Mouse (Mus musculus): ENCODE measurements around the gene Abca1. TPM values are rescaled to one million over a fixed set of nuclear protein-coding genes. Genes with fewer than 3 reads are reported as not detected.

Gene Abca1
- polyA plus RNA-seq, 1 experiment: 9.0 TPM

GRCm38 (mm10) chr4:53085634-53086033 lies 74.1 kb downstream of the Abca1 start:
- Histone ChIP-seq H3K4me3 (ENCODE audit: insufficient read depth, low read length) (no peak overlapping the region), H3K27ac (ENCODE audit: insufficient read depth, low read length) (no peak overlapping the region), H3K4me1 (ENCODE audit: control insufficient read depth, insufficient read depth, low read length) (no peaks in the 10 kb centered on the region)
- TF ChIP-seq POLR2A (IDR thresholded peaks at IDR 0.05; ENCODE audit: extremely low read depth, insufficient read depth, low read length) (no peak), CTCF (IDR thresholded peaks at IDR 0.05; ENCODE audit: extremely low read depth, insufficient read depth, low read length) (no peak)

GRCm38 (mm10) chr4:53083071-53083470 lies 76.6 kb downstream of the Abca1 start:
- H3K4me1 ChIP-seq (ENCODE audit: control insufficient read depth, insufficient read depth, low read length): no peaks in the 10 kb centered on the region
- TF ChIP-seq POLR2A (IDR thresholded peaks at IDR 0.05; ENCODE audit: extremely low read depth, insufficient read depth, low read length) (no peak), CTCF (IDR thresholded peaks at IDR 0.05; ENCODE audit: extremely low read depth, insufficient read depth, low read length) (no peak)
- H3K4me3 ChIP-seq (ENCODE audit: insufficient read depth, low read length): no peak overlapping the region
- H3K27ac ChIP-seq (ENCODE audit: insufficient read depth, low read length): no peak overlapping the region

- Histone ChIP-seq H3K27ac (ENCODE audit: insufficient read depth, low read length) (no peak overlapping the region; the same call in 1 of the 2 replicates), H3K4me3 (ENCODE audit: insufficient read depth, low read length) (no peak overlapping the region), H3K4me1 (ENCODE audit: control insufficient read depth, insufficient read depth, low read length) (no peaks in the 10 kb centered on the region)
- TF ChIP-seq CTCF (IDR thresholded peaks at IDR 0.05; ENCODE audit: extremely low read depth, insufficient read depth, low read length): no peak
Observed at GRCm38 (mm10) chr4:53082451-53082850, 77.2 kb downstream of the Abca1 start.

GRCm38 (mm10) chr4:53081851-53082250 lies 77.8 kb downstream of the Abca1 start:
- no peak overlapping the region for H3K4me3 ChIP-seq (ENCODE audit: insufficient read depth, low read length)
- no peaks in the 10 kb centered on the region for H3K4me1 ChIP-seq (ENCODE audit: control insufficient read depth, insufficient read depth, low read length)
- TF ChIP-seq POLR2A (IDR thresholded peaks at IDR 0.05; ENCODE audit: extremely low read depth, insufficient read depth, low read length): no peak
- no peak for TF ChIP-seq CTCF (IDR thresholded peaks at IDR 0.05; ENCODE audit: extremely low read depth, insufficient read depth, low read length)
- H3K27ac ChIP-seq (ENCODE audit: insufficient read depth, low read length): no peak overlapping the region

- H3K27ac ChIP-seq (ENCODE audit: insufficient read depth, low read length): no peak overlapping the region
- TF ChIP-seq CTCF (IDR thresholded peaks at IDR 0.05; ENCODE audit: extremely low read depth, insufficient read depth, low read length) (no peak), POLR2A (IDR thresholded peaks at IDR 0.05; ENCODE audit: extremely low read depth, insufficient read depth, low read length) (no peak)
- no peaks in the 10 kb centered on the region for H3K4me1 ChIP-seq (ENCODE audit: control insufficient read depth, insufficient read depth, low read length)
- no peak overlapping the region for H3K4me3 ChIP-seq (ENCODE audit: insufficient read depth, low read length)
Observed at GRCm38 (mm10) chr4:53080290-53080689, 79.4 kb downstream of the Abca1 start.

GRCm38 (mm10) chr4:53078793-53079310 lies 80.8 kb downstream of the Abca1 start:
- no peak for TF ChIP-seq POLR2A (IDR thresholded peaks at IDR 0.05; ENCODE audit: extremely low read depth, insufficient read depth, low read length)
- no peak for TF ChIP-seq CTCF (IDR thresholded peaks at IDR 0.05; ENCODE audit: extremely low read depth, insufficient read depth, low read length)
- H3K27ac ChIP-seq (ENCODE audit: insufficient read depth, low read length): 0 out of 2 replicates have a peak overlapping the region, but pooled peaks have one; percentile 10

GRCm38 (mm10) chr4:53076788-53077350 lies 82.8 kb downstream of the Abca1 start:
- no peak overlapping the region for H3K4me3 ChIP-seq (ENCODE audit: insufficient read depth, low read length)
- H3K4me1 ChIP-seq (ENCODE audit: control insufficient read depth, insufficient read depth, low read length): no peaks in the 10 kb centered on the region
- TF ChIP-seq CTCF (IDR thresholded peaks at IDR 0.05; ENCODE audit: extremely low read depth, insufficient read depth, low read length): no peak
- TF ChIP-seq POLR2A (IDR thresholded peaks at IDR 0.05; ENCODE audit: extremely low read depth, insufficient read depth, low read length): no peak
- H3K27ac ChIP-seq (ENCODE audit: insufficient read depth, low read length): no peak overlapping the region

More at GRCm38 (mm10) chr4:53078793-53079310, 80.8 kb downstream of the Abca1 start:
- H3K4me3 ChIP-seq (ENCODE audit: insufficient read depth, low read length): no peak overlapping the region
- no peaks in the 10 kb centered on the region for H3K4me1 ChIP-seq (ENCODE audit: control insufficient read depth, insufficient read depth, low read length)

- TF ChIP-seq CTCF (IDR thresholded peaks at IDR 0.05; ENCODE audit: extremely low read depth, insufficient read depth, low read length): no peak
- no peak for TF ChIP-seq POLR2A (IDR thresholded peaks at IDR 0.05; ENCODE audit: extremely low read depth, insufficient read depth, low read length)
- Histone ChIP-seq H3K4me1 (ENCODE audit: control insufficient read depth, insufficient read depth, low read length) (no peaks in the 10 kb centered on the region), H3K27ac (ENCODE audit: insufficient read depth, low read length) (no peak overlapping the region), H3K4me3 (ENCODE audit: insufficient read depth, low read length) (no peak overlapping the region)
Observed at GRCm38 (mm10) chr4:53073025-53073424, 86.7 kb downstream of the Abca1 start.

- no peak overlapping the region for H3K4me3 ChIP-seq (ENCODE audit: insufficient read depth, low read length)
- H3K4me1 ChIP-seq (ENCODE audit: control insufficient read depth, insufficient read depth, low read length): no peaks in the 10 kb centered on the region
- no peak overlapping the region for H3K27ac ChIP-seq (ENCODE audit: insufficient read depth, low read length)
- no peak for TF ChIP-seq POLR2A (IDR thresholded peaks at IDR 0.05; ENCODE audit: extremely low read depth, insufficient read depth, low read length)
- no peak for TF ChIP-seq CTCF (IDR thresholded peaks at IDR 0.05; ENCODE audit: extremely low read depth, insufficient read depth, low read length)
Observed at GRCm38 (mm10) chr4:53062301-53063008, 97.2 kb downstream of the Abca1 start.

Data from cortical plate, adult 2 months (tissue).